Mouse (Mus musculus) small intestine, adult 2 months (tissue): ENCODE measurements around the gene Cacna1i.

Experiments
- CTCF ChIP-seq: fragments of 200-500 bp; IDR thresholded peaks from 2 replicates; pipeline ENCODE4 v1.5.1; 2012; ENCODE audit warnings: low read depth, mild to moderate bottlenecking, control low read depth, inconsistent platforms, low read length, moderate library complexity, mixed read lengths; ENCODE audit not compliant: insufficient replicate concordance, insufficient read length; ENCODE audit errors: extremely low read depth
- POLR2A ChIP-seq: fragments of 200-500 bp; IDR thresholded peaks from 2 replicates; pipeline ENCODE4 v1.6.1; 2012; ENCODE audit warnings: low read depth, mild to moderate bottlenecking, control low read depth, inconsistent platforms, low read length, moderate library complexity

GRCm38 (mm10) chr15:80325207-80325606 is 38.2 kb downstream of the Cacna1i start:
- TF ChIP-seq CTCF (no peak), POLR2A (no peak)
